8 mouse cellular contexts compared by ENCODE assay signal in the genomic region with DNA sequence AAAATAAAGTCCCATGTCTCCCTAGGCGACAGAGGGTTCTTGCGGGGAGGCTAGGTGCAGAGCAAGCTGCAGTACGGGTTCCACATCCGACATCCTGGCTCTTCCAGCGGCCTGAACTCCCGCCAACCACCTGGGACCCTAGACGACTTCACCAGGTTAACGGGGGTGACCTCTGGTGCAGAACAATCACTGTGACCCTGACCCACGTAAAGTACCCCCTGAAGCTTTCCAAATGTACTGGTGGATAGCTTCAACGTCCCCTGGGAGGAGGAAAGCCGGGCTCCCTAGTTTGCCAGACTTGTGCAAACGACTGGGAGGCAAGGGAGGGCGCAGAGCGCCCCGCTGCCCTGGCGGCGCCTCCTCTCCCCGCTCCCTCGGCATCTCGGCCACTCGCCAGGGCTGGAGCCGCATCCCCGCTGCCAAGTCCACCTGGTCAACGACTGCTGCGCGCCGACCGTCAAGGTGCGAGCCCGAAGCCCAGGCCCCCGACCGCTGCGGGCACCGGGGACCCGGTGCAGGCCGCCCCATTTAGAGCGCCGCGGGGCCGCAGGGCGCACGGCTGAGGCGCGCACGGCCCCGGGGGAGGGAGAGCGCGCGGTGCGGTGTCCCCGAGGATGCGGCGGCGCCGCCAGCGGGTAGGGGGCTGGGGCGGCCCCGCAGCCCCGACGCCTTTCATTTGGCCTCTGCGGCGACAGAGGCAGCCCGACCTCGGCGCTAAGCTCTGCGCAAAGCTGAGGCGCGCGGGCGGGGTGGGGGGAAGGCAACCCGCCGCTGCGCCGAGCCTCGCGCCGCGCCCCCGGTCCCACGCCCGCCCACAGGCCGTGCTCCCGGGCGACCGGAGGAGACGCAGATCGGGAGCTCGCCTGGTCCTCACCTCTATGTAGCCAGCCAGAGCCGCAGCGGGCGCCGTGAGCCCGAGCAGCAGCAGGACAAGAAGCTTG. TPM values are rescaled to one million over a fixed set of nuclear protein-coding genes. Genes with fewer than 3 reads are reported as not detected.
A peak's percentile ranks its signal among the peaks of the same experiment; 100 is the strongest.
DNase-seq lines count a peak whose midpoint lies in the region; ATAC-seq and TF ChIP-seq lines count a peak whose summit lies in the region.

No protein-coding gene starts in this region.

- no peaks in the 10 kb centered on the region for H3K36me3 ChIP-seq in intestine, postnatal 0 days (ENCODE audit: control insufficient read depth, insufficient read depth)
- H3K36me3 ChIP-seq in liver, adult 2 months (ENCODE audit: control insufficient read depth, insufficient read depth, low read length), result no peaks in the 10 kb centered on the region
- H3K36me3 ChIP-seq in testis, adult 2 months (ENCODE audit: control insufficient read depth, insufficient read depth, low read length), result no peaks in the 10 kb centered on the region

- H3K9me3 ChIP-seq in intestine, postnatal 0 days (ENCODE audit: control insufficient read depth), result no peaks in the 10 kb centered on the region

- H3K9ac ChIP-seq in intestine, postnatal 0 days (ENCODE audit: low read depth, low read length), result peak overlapping the region; percentile 90
- H3K9ac ChIP-seq in liver, adult 2 months (ENCODE audit: low read depth, low read length), result peak overlapping the region; percentile 97

- TF ChIP-seq POLR2A in liver, adult 2 months (IDR thresholded peaks at IDR 0.05; ENCODE audit: extremely low read depth, insufficient read depth, low read length), result no peak
- no peak for TF ChIP-seq POLR2A in testis, adult 2 months (IDR thresholded peaks at IDR 0.05; ENCODE audit: control insufficient read depth, low read depth, low read length)

- peak overlapping the region; percentile 78 for H3K27ac ChIP-seq in intestine, postnatal 0 days (ENCODE audit: low read depth, low read length)
- H3K27ac ChIP-seq in liver, adult 2 months (replicated peaks; ENCODE audit: insufficient read depth, low read depth, low read length), result peak overlapping the region; percentile 78
- H3K27ac ChIP-seq in testis, adult 2 months (ENCODE audit: control insufficient read depth, insufficient read depth, low read depth, low read length), result peak overlapping the region; percentile 92

- peak; percentile 59 for DNase-seq in A20 (ENCODE audit: low read depth, low spot score)
- DNase-seq in embryo, embryonic 11.5 days (ENCODE audit: low read depth, low spot score), result peak; percentile 29
- DNase-seq in gastrocnemius, postnatal 4 days (ENCODE audit: low spot score in 2 of 2), result peak; percentile 39 to 50
- peak; percentile 71 for DNase-seq in liver, adult 2 months (ENCODE audit: extremely low read depth, low read depth, low spot score)
- peak; percentile 4 to 9 for DNase-seq in natural killer cell, adult 2 months (ENCODE audit: low spot score in 2 of 2)

- H3K4me1 ChIP-seq in intestine, postnatal 0 days (replicated peaks; ENCODE audit: control insufficient read depth, insufficient read depth, low read length), result 0 out of 2 replicates have a peak, but pooled peaks cover 1% of the 10 kb centered on the region
- H3K4me1 ChIP-seq in liver, adult 2 months (ENCODE audit: control insufficient read depth, insufficient read depth, low read length), result peaks cover 14% of the 10 kb centered on the region
- H3K4me1 ChIP-seq in testis, adult 2 months (ENCODE audit: control insufficient read depth, insufficient read depth, low read length), result peaks cover 3% of the 10 kb centered on the region

- no peak for TF ChIP-seq CTCF in intestine, postnatal 0 days (IDR thresholded peaks at IDR 0.05; ENCODE audit: low read depth)
- no peak for TF ChIP-seq CTCF in liver, adult 2 months (IDR thresholded peaks at IDR 0.05; ENCODE audit: low read depth, low read length)
- no peak for TF ChIP-seq CTCF in testis, adult 2 months (IDR thresholded peaks at IDR 0.05; ENCODE audit: control insufficient read depth, insufficient read depth, insufficient replicate concordance, low read depth, low read length)

- H3K27me3 ChIP-seq in intestine, postnatal 0 days (replicated peaks; ENCODE audit: control insufficient read depth, insufficient read depth, low read length), result no peaks in the 10 kb centered on the region
- no peaks in the 10 kb centered on the region for H3K27me3 ChIP-seq in liver, adult 2 months (ENCODE audit: control insufficient read depth, insufficient read depth, low read length)
- H3K27me3 ChIP-seq in testis, adult 2 months (ENCODE audit: control insufficient read depth, insufficient read depth, low read length), result no peaks in the 10 kb centered on the region

- H3K4me2 ChIP-seq in intestine, postnatal 0 days (replicated peaks; ENCODE audit: low read depth), result peak overlapping the region; percentile 97

- H3K79me2 ChIP-seq in liver, adult 2 months (ENCODE audit: control insufficient read depth, insufficient read depth, low read length), result peaks cover 21% of the 10 kb centered on the region; the same call in 1 of the 2 replicates

- ATAC-seq in activated CD4-positive, CD25-positive, alpha-beta regulatory T cell, adult 4 months, result peak; percentile 15
- peak; percentile 72 for ATAC-seq in intestine, postnatal 0 days

- peak overlapping the region; percentile 95 for H3K4me3 ChIP-seq in intestine, postnatal 0 days (ENCODE audit: low read depth, low read length)
- peak overlapping the region; percentile 97 for H3K4me3 ChIP-seq in liver, adult 2 months (ENCODE audit: insufficient read depth, low read depth, low read length)
- H3K4me3 ChIP-seq in testis, adult 2 months (ENCODE audit: control insufficient read depth, low read depth, low read length), result peak overlapping the region; percentile 99

- WGBS in intestine, postnatal 0 days, result under 1% methylated on average over 84 of the region's 93 CpGs
- 1% methylated on average over 91 of the region's 93 CpGs for WGBS in liver, adult 2 months

RNA-seq across cellular contexts. Expression of a gene that starts 0.6 kb away (rescaled TPM):
- 10 to 100 TPM; 66.4 to 72.8 TPM for polyA plus RNA-seq in activated CD4-positive, CD25-positive, alpha-beta regulatory T cell, adult 4 months (2017; shearing (Covaris generic))
- 100 to 1,000 TPM; 138 to 143 TPM for total RNA-seq in gastrocnemius, postnatal 4 days (2021)
- 143 and 144 TPM in 2 replicates for polyA plus RNA-seq in intestine, postnatal 0 days (2015; fragmentation: Nextera tagmentation; extraction: Ambion mirVana)
- total RNA-seq in liver, adult 2 months (2014; rRNA removed), result 195 and 214 TPM in 2 replicates
- 260 and 276 TPM in 2 replicates for polyA plus RNA-seq in liver, adult 2 months (2012; rRNA removed)
- 142 and 183 TPM in 2 replicates for polyA plus RNA-seq in testis, adult 2 months (2012; rRNA removed)

Comparison
In these comparisons a context has a peak if more than half of its experiments do, and no peak if none do; other contexts are left out.
1. Peak in every context shown above with its lines: DNase-seq, ATAC-seq, H3K4me3 ChIP-seq and H3K27ac ChIP-seq.
2. DNase-seq: peak in every context shown above with its lines; median percentile 71 in liver, adult 2 months; 59 in A20; 44 in gastrocnemius, postnatal 4 days; 29 in embryo, embryonic 11.5 days; 6 in natural killer cell, adult 2 months.